Mouse (Mus musculus): ENCODE data around the gene Znrf1.

The Znrf1 gene

DNA sequence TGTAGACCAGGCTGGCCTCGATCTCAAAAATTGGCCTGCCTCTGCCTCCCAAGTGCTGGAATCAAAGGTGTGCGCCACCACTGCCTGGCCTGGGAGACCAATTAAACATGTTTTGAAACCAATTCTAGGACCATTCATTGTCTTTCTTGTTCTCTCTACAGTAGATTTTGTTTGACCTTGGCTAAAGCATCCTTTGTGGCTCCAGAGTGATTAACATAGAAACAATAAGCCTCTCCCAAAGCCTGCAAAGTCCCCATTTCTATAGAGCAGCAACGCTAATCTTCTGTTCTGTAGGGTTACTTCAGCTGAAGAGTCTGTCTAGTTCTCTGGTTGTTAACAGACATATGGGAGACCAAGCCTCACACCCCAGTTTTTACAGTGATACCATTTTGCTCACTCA is 114.8 kb downstream of the Znrf1 start:
- in situ Hi-C loops (cut with MboI; ENCODE audit: unreplicated experiment in 2 of 2): loop anchor here in 1 of 2 experiments (25.0 kb wide), 1 partner anchor 888 kb away; no protein-coding TSS in a partner anchor

DNA sequence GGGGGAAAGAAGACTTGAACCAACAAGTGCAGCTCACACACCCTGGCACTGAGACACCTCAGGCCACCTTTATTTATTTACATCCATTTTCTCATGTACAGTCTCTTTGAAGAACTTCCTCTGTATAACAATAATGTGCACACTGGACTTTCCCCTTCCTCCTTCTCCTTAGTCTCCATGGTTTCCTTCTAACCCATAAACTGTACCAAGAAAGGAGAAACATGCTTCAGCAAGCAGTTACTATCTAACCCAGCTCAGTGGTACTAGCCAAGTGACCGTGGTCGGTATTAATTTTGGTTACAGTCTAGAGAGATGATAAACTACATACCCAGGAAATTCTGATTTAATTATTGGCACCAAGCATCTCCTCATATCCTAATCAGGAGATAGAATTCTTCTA is 117.6 kb downstream of the Znrf1 start:
- in situ Hi-C loops (cut with MboI; ENCODE audit: unreplicated experiment in 2 of 2): loop anchor here in 1 of 2 experiments (25.0 kb wide), 1 partner anchor 891 kb away; no protein-coding TSS in a partner anchor

DNA sequence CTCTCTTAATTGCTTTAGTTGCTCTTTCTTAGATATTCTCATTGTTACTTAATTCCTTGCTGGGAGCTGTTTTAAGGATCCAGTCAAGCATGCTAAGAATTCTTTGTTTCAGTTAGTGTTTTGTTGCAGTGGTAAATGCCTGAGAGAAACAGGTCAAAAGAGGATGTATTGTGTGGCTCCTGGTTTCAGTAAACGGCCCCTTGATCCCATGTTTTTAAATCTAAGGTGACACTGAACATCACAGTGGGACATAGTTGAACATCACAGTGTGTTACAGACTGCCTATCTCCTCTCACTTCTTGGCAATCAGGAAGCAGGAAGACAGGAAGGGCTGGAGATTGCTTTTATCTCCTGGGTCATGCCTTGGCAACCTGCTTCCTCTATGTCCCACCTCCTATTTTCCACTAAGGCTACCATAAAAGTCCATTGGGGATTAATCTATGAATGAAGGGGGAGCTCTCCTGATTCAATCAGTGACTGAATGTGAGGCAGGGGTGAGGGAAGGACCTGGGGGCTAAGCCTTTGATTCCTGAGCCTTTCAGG is 121.5 kb downstream of the Znrf1 start:
- in situ Hi-C loops (cut with MboI; ENCODE audit: unreplicated experiment in 2 of 2): loop anchor here in 1 of 2 experiments (25.0 kb wide), 1 partner anchor 895 kb away; no protein-coding TSS in a partner anchor

DNA sequence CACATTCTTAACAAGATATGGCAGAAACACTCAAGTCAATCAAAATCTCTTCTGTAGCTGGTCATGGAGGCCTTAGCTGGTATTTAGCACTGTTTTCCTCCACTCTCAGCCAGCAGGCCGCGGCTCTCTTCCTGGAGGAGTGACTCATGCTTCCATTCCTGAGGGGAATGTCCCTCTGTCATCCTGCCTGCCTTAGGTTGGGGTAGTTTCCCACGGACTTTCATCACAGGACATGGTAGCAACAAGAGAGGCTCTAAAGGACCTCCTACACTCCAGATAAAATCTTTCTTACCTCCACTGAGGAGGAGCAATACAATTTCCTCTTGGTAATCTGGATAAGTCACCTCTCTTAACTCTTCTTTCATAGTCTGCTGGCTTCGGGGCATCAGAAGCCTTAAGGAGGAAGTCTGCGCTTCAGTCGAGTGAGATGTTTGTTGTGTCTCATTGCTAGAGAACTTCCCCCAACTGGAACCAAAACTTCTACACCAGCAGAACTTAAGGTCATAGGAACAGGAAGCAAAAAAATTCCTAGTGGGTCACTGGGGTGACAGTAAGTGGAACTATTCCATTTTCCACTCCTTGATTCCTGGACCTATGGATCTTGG is 123.0 kb downstream of the Znrf1 start:
- in situ Hi-C loops (cut with MboI; ENCODE audit: unreplicated experiment in 2 of 2): loop anchor here in 1 of 2 experiments (25.0 kb wide), 1 partner anchor 897 kb away; no protein-coding TSS in a partner anchor

DNA sequence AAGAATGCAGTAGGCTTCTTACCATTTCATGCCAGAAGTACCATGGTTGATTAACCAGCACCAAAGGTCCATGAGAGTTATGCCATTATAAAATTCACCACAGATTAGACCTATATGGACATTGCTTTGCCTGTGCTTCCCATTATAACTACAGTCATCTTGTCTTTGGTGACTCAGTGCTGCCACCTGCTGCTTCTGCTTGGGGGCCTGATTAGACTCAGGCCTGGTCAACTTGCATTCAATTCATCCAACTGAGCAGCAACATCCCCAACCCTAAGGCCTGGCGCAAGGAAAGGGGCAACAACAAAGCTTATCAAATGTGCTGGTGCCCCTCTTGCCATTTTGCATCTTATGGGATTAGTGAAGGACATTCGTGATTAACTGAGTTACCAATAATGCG is 126.6 kb downstream of the Znrf1 start:
- in situ Hi-C loops (cut with MboI; ENCODE audit: unreplicated experiment in 2 of 2): loop anchor here (5.0 to 25.0 kb wide), 4 partner anchors 195 to 900 kb away; no protein-coding TSS in a partner anchor

DNA sequence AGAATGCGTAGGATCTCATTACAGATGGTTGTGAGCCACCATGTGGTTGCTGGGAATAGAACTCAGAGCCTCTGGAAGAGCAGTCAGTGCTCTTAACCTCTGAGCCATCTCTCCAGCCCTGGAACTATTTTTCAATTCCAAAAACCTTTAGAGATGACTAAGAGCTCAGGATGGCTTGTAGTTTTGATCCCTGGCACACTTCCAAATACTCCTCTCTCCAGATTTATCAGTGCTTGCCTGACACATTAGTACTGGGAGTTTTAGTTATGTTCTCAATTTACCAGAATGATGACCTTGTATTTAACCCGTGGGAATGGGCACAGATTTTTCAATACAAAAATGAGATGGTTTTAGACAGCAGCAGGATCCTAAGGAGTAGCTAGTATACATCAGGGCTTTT is 130.9 kb downstream of the Znrf1 start:
- in situ Hi-C loops (cut with MboI; ENCODE audit: unreplicated experiment in 2 of 2): loop anchor here (5.0 to 25.0 kb wide), 3 partner anchors 202 to 904 kb away; no protein-coding TSS in a partner anchor

All from v-Abl transformed pro-B cells (cell line).